Mouse (Mus musculus): ENCODE measurements around the gene Myom1. TPM values are rescaled to one million over a fixed set of nuclear protein-coding genes. Genes with fewer than 3 reads are reported as not detected.

The Myom1 gene
- polyA plus RNA-seq, 1 experiment from 2014 or later: 20.0 TPM

DNA sequence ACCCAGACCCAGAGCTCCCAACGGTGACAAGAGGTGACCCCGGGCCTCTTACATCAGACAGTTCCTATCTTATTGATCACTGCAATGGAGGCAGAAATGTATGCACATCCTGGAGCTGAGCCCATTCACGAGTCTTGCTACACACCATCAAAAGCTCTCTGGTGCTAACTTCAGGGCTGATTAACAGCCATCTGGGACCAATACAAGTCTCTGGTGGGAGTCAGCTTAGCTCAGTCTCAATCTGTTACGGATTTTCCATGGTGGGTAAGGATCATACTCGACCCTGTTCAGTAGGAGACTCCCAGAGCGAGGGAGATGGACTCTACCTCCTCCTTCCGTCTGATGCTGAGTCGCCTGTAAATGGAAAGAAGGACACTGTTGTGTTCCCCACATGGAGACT lies 157.3 kb downstream of the Myom1 start:
- Histone ChIP-seq H3K9me3 (ENCODE audit: control insufficient read depth, low read depth, low read length) (no peaks in the 10 kb centered on the region), H3K36me3 (ENCODE audit: control insufficient read depth, insufficient read depth, low read length) (no peaks in the 10 kb centered on the region), H3K4me3 (ENCODE audit: low read depth, low read length) (no peak overlapping the region), H3K9ac (replicated peaks; ENCODE audit: low read depth, low read length) (no peak overlapping the region), H3K4me1 (ENCODE audit: control insufficient read depth, insufficient read depth, low read length) (peaks cover 19% of the 10 kb centered on the region), H3K27me3 (ENCODE audit: control insufficient read depth, insufficient read depth, low read length) (no peaks in the 10 kb centered on the region), H3K27ac (ENCODE audit: low read length) (peak overlapping the region; percentile 85), H3K4me2 (replicated peaks; ENCODE audit: low read depth, low read length) (0 out of 2 replicates have a peak overlapping the region, but pooled peaks have one; percentile 5)
- 0 out of 2 replicates have a peak, but pooled peaks have one; percentile 7 for ATAC-seq (ENCODE audit: insufficient number of reproducible peaks, insufficient read depth, low FRiP score, low read depth)
- WGBS: 62% methylated on average over 8 of the region's 8 CpGs

GRCm38 (mm10) chr17:71160244-71160995 lies 158.0 kb downstream of the Myom1 start:
- Histone ChIP-seq H3K36me3 (ENCODE audit: control insufficient read depth, insufficient read depth, low read length) (no peaks in the 10 kb centered on the region), H3K4me3 (ENCODE audit: low read depth, low read length) (no peak overlapping the region), H3K27ac (ENCODE audit: low read length) (peak overlapping the region; percentile 85), H3K4me2 (replicated peaks; ENCODE audit: low read depth, low read length) (no peak overlapping the region), H3K4me1 (ENCODE audit: control insufficient read depth, insufficient read depth, low read length) (peaks cover 13% of the 10 kb centered on the region), H3K27me3 (ENCODE audit: control insufficient read depth, insufficient read depth, low read length) (no peaks in the 10 kb centered on the region), H3K9ac (replicated peaks; ENCODE audit: low read depth, low read length) (no peak overlapping the region), H3K9me3 (ENCODE audit: control insufficient read depth, low read depth, low read length) (no peaks in the 10 kb centered on the region)
- ATAC-seq (ENCODE audit: insufficient number of reproducible peaks, insufficient read depth, low FRiP score, low read depth): no peak
- WGBS: 94% methylated on average over 8 of the region's 8 CpGs

- Histone ChIP-seq H3K9me3 (ENCODE audit: control insufficient read depth, low read depth, low read length) (no peaks in the 10 kb centered on the region), H3K4me3 (ENCODE audit: low read depth, low read length) (no peak overlapping the region), H3K9ac (replicated peaks; ENCODE audit: low read depth, low read length) (no peak overlapping the region), H3K4me2 (replicated peaks; ENCODE audit: low read depth, low read length) (no peak overlapping the region), H3K27ac (ENCODE audit: low read length) (no peak overlapping the region), H3K27me3 (ENCODE audit: control insufficient read depth, insufficient read depth, low read length) (no peaks in the 10 kb centered on the region), H3K4me1 (ENCODE audit: control insufficient read depth, insufficient read depth, low read length) (peaks cover under 1% of the 10 kb centered on the region; the same call in 1 of the 2 replicates), H3K36me3 (ENCODE audit: control insufficient read depth, insufficient read depth, low read length) (no peaks in the 10 kb centered on the region)
- 70% methylated on average over 6 of the region's 6 CpGs for WGBS
- ATAC-seq (ENCODE audit: insufficient number of reproducible peaks, insufficient read depth, low FRiP score, low read depth): no peak
Observed at GRCm38 (mm10) chr17:71164991-71165390, 162.6 kb downstream of the Myom1 start.

- H3K4me2 ChIP-seq (replicated peaks; ENCODE audit: low read depth, low read length): no peak overlapping the region
- 61% methylated on average over 5 of the region's 5 CpGs for WGBS
- H3K4me1 ChIP-seq (ENCODE audit: control insufficient read depth, insufficient read depth, low read length): no peaks in the 10 kb centered on the region
- no peak overlapping the region for H3K9ac ChIP-seq (replicated peaks; ENCODE audit: low read depth, low read length)
- ATAC-seq (ENCODE audit: insufficient number of reproducible peaks, insufficient read depth, low FRiP score, low read depth): no peak
- H3K36me3 ChIP-seq (ENCODE audit: control insufficient read depth, insufficient read depth, low read length): no peaks in the 10 kb centered on the region
- H3K4me3 ChIP-seq (ENCODE audit: low read depth, low read length): no peak overlapping the region
- H3K27me3 ChIP-seq (ENCODE audit: control insufficient read depth, insufficient read depth, low read length): no peaks in the 10 kb centered on the region
- H3K27ac ChIP-seq (ENCODE audit: low read length): no peak overlapping the region
- no peaks in the 10 kb centered on the region for H3K9me3 ChIP-seq (ENCODE audit: control insufficient read depth, low read depth, low read length)
Observed at GRCm38 (mm10) chr17:71168205-71168815, 165.9 kb downstream of the Myom1 start.

DNA sequence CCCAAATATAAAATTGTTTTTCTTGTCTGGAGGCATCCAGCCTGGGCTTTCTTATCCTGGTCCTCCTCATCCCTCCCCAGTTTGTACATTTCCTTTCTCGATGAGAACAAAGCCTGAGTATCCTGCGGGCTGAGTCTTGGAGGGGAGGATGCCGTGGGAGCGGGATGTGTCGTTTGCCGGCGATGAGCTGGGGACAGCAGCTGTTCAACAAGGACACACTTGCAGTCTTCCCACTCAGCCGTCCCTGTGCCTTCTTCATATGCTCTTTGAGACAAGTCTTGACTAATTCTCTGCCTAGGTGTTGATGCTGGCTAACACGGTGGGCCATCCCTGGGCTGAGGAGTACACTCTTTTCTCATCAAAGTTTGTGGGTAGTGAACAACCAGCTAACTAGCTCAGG lies 166.4 kb downstream of the Myom1 start:
- Histone ChIP-seq H3K27me3 (ENCODE audit: control insufficient read depth, insufficient read depth, low read length) (no peaks in the 10 kb centered on the region), H3K9ac (replicated peaks; ENCODE audit: low read depth, low read length) (no peak overlapping the region), H3K4me2 (replicated peaks; ENCODE audit: low read depth, low read length) (no peak overlapping the region), H3K4me1 (ENCODE audit: control insufficient read depth, insufficient read depth, low read length) (no peaks in the 10 kb centered on the region), H3K9me3 (ENCODE audit: control insufficient read depth, low read depth, low read length) (no peaks in the 10 kb centered on the region), H3K36me3 (ENCODE audit: control insufficient read depth, insufficient read depth, low read length) (no peaks in the 10 kb centered on the region), H3K27ac (ENCODE audit: low read length) (no peak overlapping the region), H3K4me3 (ENCODE audit: low read depth, low read length) (no peak overlapping the region)
- 71% methylated on average over 9 of the region's 9 CpGs for WGBS
- ATAC-seq (ENCODE audit: insufficient number of reproducible peaks, insufficient read depth, low FRiP score, low read depth): no peak

DNA sequence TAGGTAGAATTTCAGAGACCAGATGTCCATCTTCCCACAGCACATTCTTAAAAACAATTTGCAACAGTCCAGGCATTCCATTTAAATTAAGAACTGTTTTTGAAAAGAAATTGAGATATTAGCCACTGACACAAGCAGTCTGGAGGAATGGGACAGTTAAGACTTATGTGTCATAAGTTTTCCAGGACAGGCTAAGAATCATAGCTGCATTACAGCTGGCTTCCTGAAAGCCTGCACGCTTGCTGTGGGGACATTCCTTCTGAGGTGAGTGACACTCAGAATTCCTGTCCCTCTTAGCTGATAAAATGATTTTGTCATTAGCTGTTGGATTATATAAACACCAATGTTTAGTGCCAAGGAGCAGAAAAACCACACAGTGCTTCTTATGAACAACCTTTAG lies 167.2 kb downstream of the Myom1 start:
- H3K9ac ChIP-seq (replicated peaks; ENCODE audit: low read depth, low read length): no peak overlapping the region
- H3K4me1 ChIP-seq (ENCODE audit: control insufficient read depth, insufficient read depth, low read length): no peaks in the 10 kb centered on the region
- H3K36me3 ChIP-seq (ENCODE audit: control insufficient read depth, insufficient read depth, low read length): no peaks in the 10 kb centered on the region
- ATAC-seq (ENCODE audit: insufficient number of reproducible peaks, insufficient read depth, low FRiP score, low read depth): no peak
- no peak overlapping the region for H3K27ac ChIP-seq (ENCODE audit: low read length)
- 51% methylated on average over 1 of the region's 1 CpGs for WGBS
- no peaks in the 10 kb centered on the region for H3K9me3 ChIP-seq (ENCODE audit: control insufficient read depth, low read depth, low read length)
- no peak overlapping the region for H3K4me3 ChIP-seq (ENCODE audit: low read depth, low read length)
- no peaks in the 10 kb centered on the region for H3K27me3 ChIP-seq (ENCODE audit: control insufficient read depth, insufficient read depth, low read length)
- no peak overlapping the region for H3K4me2 ChIP-seq (replicated peaks; ENCODE audit: low read depth, low read length)

GRCm38 (mm10) chr17:71171161-71171560 lies 168.7 kb downstream of the Myom1 start:
- WGBS: 90% methylated on average over 4 of the region's 4 CpGs
- ATAC-seq (ENCODE audit: insufficient number of reproducible peaks, insufficient read depth, low FRiP score, low read depth): no peak; the same call in 1 of the 2 replicates
- H3K36me3 ChIP-seq (ENCODE audit: control insufficient read depth, insufficient read depth, low read length): no peaks in the 10 kb centered on the region

More at GRCm38 (mm10) chr17:71171161-71171560, 168.7 kb downstream of the Myom1 start:
- Histone ChIP-seq H3K27me3 (ENCODE audit: control insufficient read depth, insufficient read depth, low read length) (no peaks in the 10 kb centered on the region), H3K9ac (replicated peaks; ENCODE audit: low read depth, low read length) (no peak overlapping the region), H3K4me1 (ENCODE audit: control insufficient read depth, insufficient read depth, low read length) (no peaks in the 10 kb centered on the region), H3K27ac (ENCODE audit: low read length) (no peak overlapping the region), H3K4me2 (replicated peaks; ENCODE audit: low read depth, low read length) (no peak overlapping the region), H3K9me3 (ENCODE audit: control insufficient read depth, low read depth, low read length) (no peaks in the 10 kb centered on the region), H3K4me3 (ENCODE audit: low read depth, low read length) (no peak overlapping the region)
